Mouse (Mus musculus) ES-E14 (cell line): ENCODE data around the gene Atp6v1e2.

Experiments used
- CHD2 ChIP-seq: IDR thresholded peaks from 2 replicates; pipeline ENCODE4 v1.6.1; 2014; ENCODE audit warnings: mild to moderate bottlenecking, low read depth, low read length, inconsistent platforms
- HCFC1 ChIP-seq: IDR thresholded peaks from 2 replicates; pipeline ENCODE4 v1.6.1; 2012; ENCODE audit warnings: low read length, inconsistent platforms, borderline replicate concordance; ENCODE audit not compliant: insufficient read depth
- ZC3H11A ChIP-seq: IDR thresholded peaks from 2 replicates; pipeline ENCODE4 v1.6.1; 2012; ENCODE audit warnings: low read depth, mild to moderate bottlenecking, inconsistent platforms, low read length, borderline replicate concordance

DNA sequence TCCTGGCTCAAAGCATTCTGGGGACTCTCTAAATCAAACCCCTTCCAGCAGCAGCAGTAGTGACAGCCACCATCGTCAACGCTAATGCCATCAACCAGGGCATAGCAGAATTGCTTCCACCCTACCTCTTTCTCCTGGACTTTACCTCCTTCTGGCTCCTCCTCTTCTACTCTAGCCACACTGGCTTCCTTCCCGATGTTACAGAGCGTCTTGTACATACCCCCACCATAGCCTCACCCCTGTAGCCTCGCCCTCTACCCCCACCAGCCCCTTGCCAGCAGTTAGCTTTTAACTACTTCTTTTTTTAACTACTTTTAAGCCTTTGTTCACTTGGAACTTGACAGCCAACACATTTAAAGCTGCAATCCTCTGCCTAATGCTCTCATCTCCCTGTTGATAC, 47.9 kb downstream of the Atp6v1e2 start:
- TF ChIP-seq ZC3H11A = no peak
- TF ChIP-seq CHD2 = no peak
- TF ChIP-seq HCFC1 = no peak
